Mouse (Mus musculus) stomach, embryonic 14.5 days (tissue): ENCODE results near the gene Cd200. TPM values are rescaled to one million over a fixed set of nuclear protein-coding genes. Genes with fewer than 3 reads are reported as not detected.

Source experiments
- ATAC-seq: fragments of 200-750 bp; cut with Nextera tagmentation; 2 replicates; pipeline ENCODE4 v1.8.0; 2017; ENCODE audit warnings: low read depth, moderate TSS enrichment; ENCODE audit not compliant: insufficient number of reproducible peaks, insufficient read depth, low FRiP score
- H3K27ac ChIP-seq: fragments of 300-500 bp; sonication (generic); 2 replicates; pipeline ENCODE4 v1.5.1; 2014; ENCODE audit warnings: mild to moderate bottlenecking, low read length, moderate library complexity, mixed read lengths
- H3K27me3 ChIP-seq: fragments of 300-500 bp; sonication (generic); 2 replicates; pipeline ENCODE4 v1.6.1; 2014; ENCODE audit warnings: low read length, control low read depth, mixed read lengths; ENCODE audit not compliant: control insufficient read depth, insufficient read depth
- H3K36me3 ChIP-seq: fragments of 300-500 bp; sonication (generic); 2 replicates; pipeline ENCODE4 v1.6.1; 2014; ENCODE audit warnings: mild to moderate bottlenecking, control low read depth, low read length, moderate library complexity, mixed read lengths; ENCODE audit not compliant: control insufficient read depth, insufficient read depth
- H3K4me1 ChIP-seq: fragments of 300-500 bp; sonication (generic); 2 replicates; pipeline ENCODE4 v1.6.1; 2014; ENCODE audit warnings: low read length, control low read depth, mixed read lengths; ENCODE audit not compliant: control insufficient read depth, insufficient read depth
- H3K4me2 ChIP-seq: fragments of 300-500 bp; sonication (generic); replicated peaks from 2 replicates; pipeline ENCODE4 v1.6.1; 2014; ENCODE audit warnings: low read depth, low read length, control low read depth
- H3K4me3 ChIP-seq: fragments of 300-500 bp; sonication (generic); 2 replicates; pipeline ENCODE4 v1.5.1; 2014; ENCODE audit warnings: low read depth, low read length, control low read depth
- H3K9ac ChIP-seq: fragments of 300-500 bp; sonication (generic); replicated peaks from 2 replicates; pipeline ENCODE4 v1.6.1; 2014; ENCODE audit warnings: low read depth, mild to moderate bottlenecking, control low read depth, low read length, moderate library complexity, mixed read lengths
- H3K9me3 ChIP-seq: fragments of 300-500 bp; sonication (generic); 2 replicates; pipeline ENCODE4 v1.6.1; 2016; ENCODE audit warnings: low read depth, low read length, control low read depth; ENCODE audit not compliant: control insufficient read depth
- WGBS: fragments of 180-500 bp; shearing (Covaris S2); extraction: QIAGEN DNeasy Blood & Tissue Kit; methylation state at CpG from one replicate; pipeline ENCODE4 v1.1.7; 2014; 5-methylcytosine and 5-hydroxymethylcytosine counted together
- polyA plus RNA-seq: library from polyadenylated mRNA; unstranded; fragments of >200 nt; fragmentation: Nextera tagmentation; extraction: Ambion mirVana; gene quantifications from 2 replicates; pipeline ENCODE4 v1.2.1, GENCODE M21; 2014

The Cd200 gene
- polyA plus RNA-seq, 1 experiment from 2014 or later: 44.9 TPM

DNA sequence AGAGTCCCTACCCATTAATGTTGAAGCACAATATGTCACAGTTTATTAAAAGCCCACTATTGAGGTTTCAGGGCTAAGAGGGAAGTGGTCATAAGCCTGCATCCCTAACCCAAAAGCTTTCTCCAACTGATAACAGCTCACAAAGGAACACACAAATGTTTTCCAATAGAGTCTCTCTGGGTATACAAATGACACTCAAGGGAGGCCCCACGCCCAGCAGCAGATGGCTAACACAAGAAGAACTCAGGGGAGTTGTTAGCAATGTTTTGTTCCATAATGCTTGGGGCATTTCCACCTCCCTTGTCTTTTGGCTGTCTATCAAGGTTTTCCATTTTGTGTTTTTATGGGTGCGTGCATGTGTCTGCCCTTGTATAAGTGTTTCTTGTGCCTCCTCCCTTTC, 64.0 kb downstream of the Cd200 start:
- Histone ChIP-seq H3K4me2 (no peak overlapping the region), H3K4me1 (no peaks in the 10 kb centered on the region), H3K4me3 (no peak overlapping the region), H3K36me3 (no peaks in the 10 kb centered on the region), H3K27ac (no peak overlapping the region), H3K9me3 (no peaks in the 10 kb centered on the region), H3K9ac (no peak overlapping the region), H3K27me3 (no peaks in the 10 kb centered on the region)
- ATAC-seq: no peak
- WGBS: 85% methylated on average over 2 of the region's 2 CpGs

- Histone ChIP-seq H3K4me2 (no peak overlapping the region), H3K4me1 (no peaks in the 10 kb centered on the region), H3K27ac (no peak overlapping the region), H3K9ac (no peak overlapping the region), H3K4me3 (no peak overlapping the region), H3K9me3 (no peaks in the 10 kb centered on the region), H3K36me3 (no peaks in the 10 kb centered on the region), H3K27me3 (no peaks in the 10 kb centered on the region)
- WGBS: 64% methylated on average over 1 of the region's 1 CpGs
- ATAC-seq: no peak
These were observed 72.4 kb downstream of the Cd200 start for GRCm38 (mm10) chr16:45336478-45336877.

GRCm38 (mm10) chr16:45334891-45335290, 74.0 kb downstream of the Cd200 start:
- no peak overlapping the region for H3K4me2 ChIP-seq
- no peak for ATAC-seq
- 86% methylated on average over 5 of the region's 5 CpGs for WGBS
- no peak overlapping the region for H3K9ac ChIP-seq
- no peaks in the 10 kb centered on the region for H3K36me3 ChIP-seq
- H3K4me1 ChIP-seq: no peaks in the 10 kb centered on the region
- H3K4me3 ChIP-seq: no peak overlapping the region
- no peaks in the 10 kb centered on the region for H3K27me3 ChIP-seq
- H3K27ac ChIP-seq: no peak overlapping the region
- H3K9me3 ChIP-seq: no peaks in the 10 kb centered on the region

DNA sequence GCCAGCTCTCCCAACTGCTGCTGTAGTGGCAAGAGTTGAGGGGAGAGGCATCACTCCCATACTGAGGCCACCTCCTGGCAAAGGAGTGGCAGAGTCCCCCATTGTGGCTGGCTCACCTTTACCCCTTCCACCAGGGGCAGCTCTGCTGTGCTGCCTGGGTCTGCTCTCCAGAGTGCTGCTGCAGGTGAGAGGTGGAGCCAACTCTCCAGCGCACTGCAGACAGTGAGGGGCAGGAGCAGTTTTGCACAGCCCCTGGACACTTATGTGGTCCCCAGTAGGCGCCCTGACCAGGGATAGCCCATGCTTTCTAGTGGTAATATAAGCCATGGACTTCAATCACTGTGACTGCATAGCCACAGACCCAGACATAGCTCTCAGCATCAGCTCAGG, 74.5 kb downstream of the Cd200 start:
- Histone ChIP-seq H3K4me1 (no peaks in the 10 kb centered on the region), H3K27ac (no peak overlapping the region), H3K4me3 (no peak overlapping the region), H3K4me2 (no peak overlapping the region), H3K27me3 (no peaks in the 10 kb centered on the region), H3K9me3 (no peaks in the 10 kb centered on the region), H3K36me3 (no peaks in the 10 kb centered on the region), H3K9ac (no peak overlapping the region)
- WGBS: 81% methylated on average over 2 of the region's 2 CpGs
- ATAC-seq: no peak

DNA sequence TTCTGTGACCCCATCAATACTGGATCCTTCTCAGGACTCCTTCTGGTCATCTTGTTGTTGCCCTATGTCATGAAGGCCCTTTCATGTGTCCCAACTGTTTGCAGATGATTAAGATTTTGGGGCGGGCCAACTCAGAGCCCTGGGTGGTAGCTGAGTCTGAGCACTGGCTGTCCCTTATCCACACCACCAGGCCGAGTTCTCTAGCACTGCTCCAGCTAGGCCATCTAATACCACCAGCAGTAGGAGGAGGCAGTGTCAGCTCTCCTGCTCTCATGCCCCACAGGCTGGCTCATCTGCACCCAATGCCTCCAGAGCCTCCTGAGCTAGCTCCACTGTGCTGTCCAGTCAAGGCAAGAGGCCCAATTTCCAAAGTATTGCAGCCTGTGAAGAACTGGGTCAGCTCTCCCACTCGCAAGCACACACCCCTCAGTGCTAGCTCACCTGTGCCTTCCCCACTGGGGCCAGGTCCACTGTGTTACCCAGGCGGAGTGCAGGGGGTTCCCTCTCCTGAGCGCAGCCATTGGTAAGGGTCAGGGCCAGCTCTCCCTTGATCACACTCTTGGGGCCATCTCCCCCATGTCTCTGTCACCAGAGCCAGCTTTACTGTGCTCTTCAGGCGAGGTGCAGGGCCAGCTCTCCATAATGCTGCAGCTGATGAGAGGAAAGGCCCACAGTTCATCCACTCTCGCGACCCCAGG, 75.0 kb downstream of the Cd200 start:
- no peak overlapping the region for H3K9ac ChIP-seq
- H3K27me3 ChIP-seq: no peaks in the 10 kb centered on the region
- H3K4me2 ChIP-seq: no peak overlapping the region
- no peaks in the 10 kb centered on the region for H3K36me3 ChIP-seq
- 86% methylated on average over 8 of the region's 8 CpGs for WGBS
- H3K27ac ChIP-seq: no peak overlapping the region
- no peaks in the 10 kb centered on the region for H3K9me3 ChIP-seq
- H3K4me1 ChIP-seq: no peaks in the 10 kb centered on the region
- H3K4me3 ChIP-seq: no peak overlapping the region
- ATAC-seq: no peak

DNA sequence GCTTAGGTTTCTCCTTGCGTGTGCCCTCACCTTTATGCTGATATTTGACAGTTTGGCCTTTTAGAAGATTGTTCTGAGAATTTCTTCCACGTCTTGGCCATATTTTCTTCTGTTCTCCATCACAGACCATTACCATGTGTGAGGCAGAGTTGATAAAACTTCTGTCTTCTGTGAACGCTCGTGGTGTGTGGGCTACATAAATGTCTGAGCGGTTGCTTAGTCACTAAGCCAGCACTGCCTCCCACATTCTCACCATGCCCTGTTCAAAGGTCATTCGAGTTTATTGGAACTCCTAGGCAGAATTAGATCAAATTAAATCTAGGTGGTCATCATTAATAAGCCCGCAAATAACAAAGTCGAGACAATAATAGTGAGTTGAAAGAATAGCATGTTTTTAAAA, 76.3 kb downstream of the Cd200 start:
- WGBS: 77% methylated on average over 8 of the region's 8 CpGs
- H3K27me3 ChIP-seq: no peaks in the 10 kb centered on the region
- H3K9ac ChIP-seq: no peak overlapping the region
- no peaks in the 10 kb centered on the region for H3K9me3 ChIP-seq
- H3K27ac ChIP-seq: no peak overlapping the region
- H3K4me3 ChIP-seq: no peak overlapping the region
- H3K4me2 ChIP-seq: no peak overlapping the region
- no peak for ATAC-seq
- H3K36me3 ChIP-seq: no peaks in the 10 kb centered on the region
- H3K4me1 ChIP-seq: no peaks in the 10 kb centered on the region

Other genes starting within 250 kb of the Cd200 start
- gene Btla, start 184.7 kb downstream of the Cd200 start, polyA plus RNA-seq: 0.15 TPM in 1 of 2 replicates, not detected in the other
- gene Gm609, start 83.9 kb upstream of the Cd200 start, polyA plus RNA-seq: 0.33 and 0.78 TPM in 2 replicates
- 0.56 and 0.93 TPM in 2 replicates for gene Gm17783, start 123.0 kb upstream of the Cd200 start, polyA plus RNA-seq
- gene Slc9c1, start 126.3 kb upstream of the Cd200 start, polyA plus RNA-seq: not detected in 2 replicates
- 0.07 and 0.18 TPM in 2 replicates for gene Gcsam, start 201.3 kb upstream of the Cd200 start, polyA plus RNA-seq
- 1.8 and 2.7 TPM in 2 replicates for gene BC016579, start 245.0 kb upstream of the Cd200 start, polyA plus RNA-seq